Mouse (Mus musculus): Measurements from ENCODE around the gene Gm45521. TPM values are rescaled to one million over a fixed set of nuclear protein-coding genes. Genes with fewer than 3 reads are reported as not detected.

The Gm45521 gene
- not detected for total RNA-seq (2023)

GRCm38 (mm10) chr14:7957049-7957448 lies at the start of gene Gm45521:
Gene Gm45521 (plus strand): TSS chr14:7957288.

GRCm38 (mm10) chr14:7994271-7994767 lies 37.2 kb downstream of the Gm45521 start, which contains the start of gene Dnase1l3:
Gene Dnase1l3 (minus strand): TSS chr14:7994573.

GRCm38 (mm10) chr14:8002432-8003092 lies 45.5 kb downstream of the Gm45521 start, which contains the start of gene Abhd6:
Gene Abhd6 (plus strand): TSS chr14:8002902.

Other genes starting within 250 kb of the Gm45521 start
- not detected for gene Gm26661, start 165.7 kb upstream of the Gm45521 start, total RNA-seq (2023)
- 10 to 100 TPM; 31.6 to 32.7 TPM for gene Flnb, start 139.3 kb upstream of the Gm45521 start, total RNA-seq (2023)
- 1 to 10 TPM in 1 of 2 experiments, under 1 TPM in 1; 0.86 to 2.1 TPM for gene Dnase1l3, start 37.3 kb downstream of the Gm45521 start, total RNA-seq (2023)
- 10 to 100 TPM; 12.2 to 14.4 TPM for gene Abhd6, start 45.6 kb downstream of the Gm45521 start, total RNA-seq (2023)
- 10 to 100 TPM; 11.6 to 13.8 TPM for gene Rpp14, start 123.1 kb downstream of the Gm45521 start, total RNA-seq (2023)
- gene Pxk, start 140.9 kb downstream of the Gm45521 start, total RNA-seq (2023): 10 to 100 TPM; 54.1 to 55.1 TPM
- gene Pdhb, start 215.7 kb downstream of the Gm45521 start, total RNA-seq (2023): 100 to 1,000 TPM; 124 to 150 TPM

Measured in T-cell, adult 66 days (primary cell).